Mouse (Mus musculus) G1E (cell line): ENCODE measurements around the gene Uri1.

ENCODE experiments used
- CTCF ChIP-seq: IDR thresholded peaks from 2 replicates; pipeline ENCODE4 v1.5.1; 2012; ENCODE audit warnings: low read depth, low read length, inconsistent platforms, mixed read lengths
- GATA1 ChIP-seq: IDR thresholded peaks from 2 replicates; pipeline ENCODE4 v1.6.1; 2012; ENCODE audit warnings: borderline replicate concordance, low read length, inconsistent platforms, mixed read lengths
- GATA2 ChIP-seq: IDR thresholded peaks from 2 replicates; pipeline ENCODE4 v1.6.1; 2012; ENCODE audit warnings: low read depth, low read length, inconsistent platforms, borderline replicate concordance
- POLR2AphosphoS5 ChIP-seq: IDR thresholded peaks from 2 replicates; pipeline ENCODE4 v1.6.1; 2012; ENCODE audit warnings: low read depth, low read length, inconsistent platforms; ENCODE audit not compliant: insufficient replicate concordance
- TAL1 ChIP-seq: conservative IDR thresholded peaks from 2 replicates; pipeline ENCODE4 v1.6.1; 2012; ENCODE audit warnings: low read depth, low read length, inconsistent platforms, mixed read lengths

DNA sequence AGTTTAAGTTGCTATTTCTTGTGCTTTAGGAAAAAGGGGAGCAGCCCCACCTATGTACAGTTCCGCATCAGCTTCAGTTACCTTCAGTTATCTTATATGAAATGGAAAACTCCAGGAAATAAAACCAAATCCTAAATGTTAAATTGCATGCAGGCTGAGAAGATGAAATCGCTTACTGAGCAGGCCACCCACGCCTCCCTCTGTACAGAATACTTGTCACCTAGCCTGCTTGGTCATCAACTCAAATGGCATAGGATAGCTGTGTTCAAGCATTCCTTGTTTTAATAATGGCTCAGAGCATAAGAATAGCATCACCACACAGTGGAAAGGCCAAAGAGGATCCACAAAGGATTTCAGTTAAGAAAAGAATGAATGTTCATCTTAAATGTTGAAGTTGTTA lies 43.6 kb downstream of the Uri1 start:
- TF ChIP-seq CTCF (no peak), GATA1 (no peak), POLR2AphosphoS5 (no peak), TAL1 (no peak), GATA2 (no peak)
